Comparison of ENCODE assay signal across 15 mouse cellular contexts in genomic region chr11:115222570-115222969, GRCm38 (mm10). TPM values are rescaled to one million over a fixed set of nuclear protein-coding genes. Genes with fewer than 3 reads are reported as not detected.
DNase-seq lines count a peak whose midpoint lies in the region; ATAC-seq and TF ChIP-seq lines count a peak whose summit lies in the region.
"Had no signal": no experiment of that assay in that cellular context is flagged by ENCODE, and none has a peak within 500 bp of the region (broad histone marks: within the 10 kb centered on the region; RNA-seq: fewer than 3 reads in every experiment).

No protein-coding gene starts in this region.

- H3K36me3 ChIP-seq in heart, embryonic 10.5 days: no peaks in the 10 kb centered on the region
- H3K36me3 ChIP-seq in kidney, adult 2 months (ENCODE audit: control insufficient read depth, insufficient read depth, low read length): no peaks in the 10 kb centered on the region
- no peaks in the 10 kb centered on the region; the same call in 1 of the 2 replicates for H3K36me3 ChIP-seq in embryonic facial prominence, embryonic 10.5 days (replicated peaks)
- no peaks in the 10 kb centered on the region for H3K36me3 ChIP-seq in lung, postnatal 0 days (ENCODE audit: insufficient read depth, low read length)
- H3K36me3 ChIP-seq: embryonic facial prominence, embryonic 13.5 days; kidney, embryonic 15.5 days had no signal

- H3K27ac ChIP-seq in heart, embryonic 10.5 days: peak overlapping the region; percentile 82
- H3K27ac ChIP-seq in kidney, adult 2 months (ENCODE audit: insufficient read depth, low read depth, low read length): no peak overlapping the region
- H3K27ac ChIP-seq in embryonic facial prominence, embryonic 10.5 days (replicated peaks): 0 out of 2 replicates have a peak overlapping the region, but pooled peaks have one; percentile 3
- no peak overlapping the region; the same call in 1 of the 2 replicates for H3K27ac ChIP-seq in lung, postnatal 0 days (ENCODE audit: low read length)
- H3K27ac ChIP-seq: embryonic facial prominence, embryonic 13.5 days; kidney, embryonic 15.5 days; limb, embryonic 15.5 days had no signal

- no peak for TF ChIP-seq CTCF in kidney, adult 2 months (conservative IDR thresholded peaks at IDR 0.05; ENCODE audit: insufficient read depth, insufficient read length, low read depth, low read length)
- peak; percentile 41 for TF ChIP-seq CTCF in lung, postnatal 0 days (IDR thresholded peaks at IDR 0.05)

- peaks cover 92% of the 10 kb centered on the region for H3K4me1 ChIP-seq in heart, embryonic 10.5 days
- peaks cover 4% of the 10 kb centered on the region; the same call in 1 of the 2 replicates for H3K4me1 ChIP-seq in kidney, adult 2 months (ENCODE audit: control insufficient read depth, insufficient read depth, low read length)
- H3K4me1 ChIP-seq in embryonic facial prominence, embryonic 10.5 days: peaks cover 87% of the 10 kb centered on the region
- H3K4me1 ChIP-seq in lung, postnatal 0 days (ENCODE audit: insufficient read depth, low read depth, low read length): peaks cover 33% of the 10 kb centered on the region

- H3K9ac ChIP-seq in lung, postnatal 0 days (replicated peaks; ENCODE audit: low read depth): no peak overlapping the region
- H3K9ac ChIP-seq: embryonic facial prominence, embryonic 13.5 days; kidney, embryonic 15.5 days; limb, embryonic 15.5 days had no signal

- H3K4me2 ChIP-seq in lung, postnatal 0 days (replicated peaks; ENCODE audit: low read depth, low read length): peak overlapping the region; percentile 21; the same call in 1 of the 2 replicates
- H3K4me2 ChIP-seq: embryonic facial prominence, embryonic 13.5 days; kidney, embryonic 15.5 days; limb, embryonic 15.5 days had no signal

- TF ChIP-seq EP300 in lung, postnatal 0 days (IDR thresholded peaks at IDR 0.05): no peak

- H3K4me3 ChIP-seq in heart, embryonic 10.5 days: peak overlapping the region; percentile 24; the same call in 1 of the 2 replicates
- H3K4me3 ChIP-seq in kidney, adult 2 months (ENCODE audit: insufficient read depth, low read depth, low read length): no peak overlapping the region
- no peak overlapping the region for H3K4me3 ChIP-seq in embryonic facial prominence, embryonic 10.5 days
- no peak overlapping the region for H3K4me3 ChIP-seq in lung, postnatal 0 days (ENCODE audit: low read depth, low read length)
- H3K4me3 ChIP-seq: embryonic facial prominence, embryonic 13.5 days; kidney, embryonic 15.5 days; limb, embryonic 15.5 days had no signal

- DNase-seq in heart, embryonic 10.5 days (ENCODE audit: low spot score): peak; percentile 81
- no peak for DNase-seq in heart, adult 11 months
- peak; percentile 17 for DNase-seq in kidney, adult 2 months
- no peak for DNase-seq in kidney, adult 18-20 months
- DNase-seq in embryonic facial prominence, embryonic 10.5 days (ENCODE audit: low spot score): no peak
- peak; percentile 52 for DNase-seq in lung, postnatal 0 days (ENCODE audit: low spot score)
- DNase-seq in embryo, embryonic 11 days: no peak
- DNase-seq in ovary, postnatal 36 days (ENCODE audit: low spot score): no peak
- DNase-seq: B cell, adult 2 months; cerebellum, postnatal 36 days; gastrocnemius, postnatal 25 days; thymus, adult 18-20 months had no signal

- H3K27me3 ChIP-seq in heart, embryonic 10.5 days (ENCODE audit: insufficient read depth, poor library complexity, severe bottlenecking): 0 out of 2 replicates have a peak, but pooled peaks cover 5% of the 10 kb centered on the region
- H3K27me3 ChIP-seq in kidney, adult 2 months (replicated peaks; ENCODE audit: control insufficient read depth, insufficient read depth, low read length): no peaks in the 10 kb centered on the region
- H3K27me3 ChIP-seq in embryonic facial prominence, embryonic 10.5 days (replicated peaks; ENCODE audit: low read depth, poor library complexity, severe bottlenecking): peaks cover 53% of the 10 kb centered on the region
- H3K27me3 ChIP-seq in lung, postnatal 0 days (replicated peaks; ENCODE audit: insufficient read depth, low read length): no peaks in the 10 kb centered on the region
- H3K27me3 ChIP-seq: embryonic facial prominence, embryonic 13.5 days had no signal

- no peaks in the 10 kb centered on the region for H3K9me3 ChIP-seq in heart, embryonic 10.5 days
- H3K9me3 ChIP-seq in embryonic facial prominence, embryonic 10.5 days: no peaks in the 10 kb centered on the region
- H3K9me3 ChIP-seq in lung, postnatal 0 days (ENCODE audit: low read length): no peaks in the 10 kb centered on the region
- H3K9me3 ChIP-seq: embryonic facial prominence, embryonic 13.5 days; kidney, embryonic 15.5 days; limb, embryonic 15.5 days had no signal

- 8% methylated on average over 5 of the region's 5 CpGs for WGBS in heart, embryonic 10.5 days
- 38% methylated on average over 5 of the region's 5 CpGs for WGBS in kidney, adult 2 months
- 24% methylated on average over 5 of the region's 5 CpGs for WGBS in embryonic facial prominence, embryonic 10.5 days
- 13% methylated on average over 5 of the region's 5 CpGs for WGBS in lung, postnatal 0 days

- peak; percentile 23; the same call in 1 of the 2 replicates for ATAC-seq in lung, postnatal 0 days

- no peak for TF ChIP-seq POLR2A in kidney, adult 2 months (IDR thresholded peaks at IDR 0.05; ENCODE audit: low read depth, low read length)

RNA-seq across cellular contexts. Expression of gene Nat9, which starts 34.9 kb away (rescaled TPM):
- 15.8 and 17.0 TPM in 2 replicates for polyA plus RNA-seq in heart, embryonic 10.5 days (2016; fragmentation: Nextera tagmentation; extraction: Ambion mirVana)
- polyA plus RNA-seq in kidney, adult 2 months (2012; rRNA removed): 32.4 and 35.3 TPM in 2 replicates
- polyA plus RNA-seq in embryonic facial prominence, embryonic 10.5 days (2016; fragmentation: Nextera tagmentation; extraction: Ambion mirVana): 18.2 and 18.4 TPM in 2 replicates
- 30.3 and 30.8 TPM in 2 replicates for polyA plus RNA-seq in lung, postnatal 0 days (2015; fragmentation: Nextera tagmentation; extraction: Ambion mirVana)

RNA-seq across cellular contexts. Expression of gene Tmem104, which starts 35.3 kb away (rescaled TPM):
- polyA plus RNA-seq in heart, embryonic 10.5 days (2016; fragmentation: Nextera tagmentation; extraction: Ambion mirVana): 9.6 TPM in 2 replicates
- 13.0 and 14.8 TPM in 2 replicates for polyA plus RNA-seq in kidney, adult 2 months (2012; rRNA removed)
- polyA plus RNA-seq in embryonic facial prominence, embryonic 10.5 days (2016; fragmentation: Nextera tagmentation; extraction: Ambion mirVana): 10.1 and 10.3 TPM in 2 replicates
- polyA plus RNA-seq in lung, postnatal 0 days (2015; fragmentation: Nextera tagmentation; extraction: Ambion mirVana): 9.6 and 10.5 TPM in 2 replicates

RNA-seq across cellular contexts. Expression of gene Grin2c, which starts 44.5 kb away (rescaled TPM):
- polyA plus RNA-seq in heart, embryonic 10.5 days (2016; fragmentation: Nextera tagmentation; extraction: Ambion mirVana): 0.23 and 0.65 TPM in 2 replicates
- 0.34 and 0.42 TPM in 2 replicates for polyA plus RNA-seq in kidney, adult 2 months (2012; rRNA removed)
- polyA plus RNA-seq in embryonic facial prominence, embryonic 10.5 days (2016; fragmentation: Nextera tagmentation; extraction: Ambion mirVana): 0.06 and 0.07 TPM in 2 replicates
- 0.11 TPM in 2 replicates for polyA plus RNA-seq in lung, postnatal 0 days (2015; fragmentation: Nextera tagmentation; extraction: Ambion mirVana)
- polyA plus RNA-seq: embryonic facial prominence, embryonic 13.5 days; kidney, embryonic 15.5 days had no signal

RNA-seq across cellular contexts. Expression of gene Fdxr, which starts 54.3 kb away (rescaled TPM):
- 14.3 and 16.5 TPM in 2 replicates for polyA plus RNA-seq in heart, embryonic 10.5 days (2016; fragmentation: Nextera tagmentation; extraction: Ambion mirVana)
- 18.0 and 21.0 TPM in 2 replicates for polyA plus RNA-seq in kidney, adult 2 months (2012; rRNA removed)
- 17.6 and 18.1 TPM in 2 replicates for polyA plus RNA-seq in embryonic facial prominence, embryonic 10.5 days (2016; fragmentation: Nextera tagmentation; extraction: Ambion mirVana)
- polyA plus RNA-seq in lung, postnatal 0 days (2015; fragmentation: Nextera tagmentation; extraction: Ambion mirVana): 6.9 and 7.9 TPM in 2 replicates

RNA-seq across cellular contexts. Expression of gene Slc9a3r1, which starts 59.4 kb away (rescaled TPM):
- polyA plus RNA-seq in heart, embryonic 10.5 days (2016; fragmentation: Nextera tagmentation; extraction: Ambion mirVana): 29.5 and 74.6 TPM in 2 replicates
- 229 and 239 TPM in 2 replicates for polyA plus RNA-seq in kidney, adult 2 months (2012; rRNA removed)
- polyA plus RNA-seq in embryonic facial prominence, embryonic 10.5 days (2016; fragmentation: Nextera tagmentation; extraction: Ambion mirVana): 39.2 and 42.5 TPM in 2 replicates
- polyA plus RNA-seq in lung, postnatal 0 days (2015; fragmentation: Nextera tagmentation; extraction: Ambion mirVana): 56.9 and 71.2 TPM in 2 replicates

Comparison
In these comparisons a context has a peak if more than half of its experiments do, and no peak if none do; other contexts are left out.
1. DNase-seq: peak in heart, embryonic 10.5 days (single experiment), kidney, adult 2 months (single experiment) and lung, postnatal 0 days (single experiment); none in heart, adult 11 months (single experiment), kidney, adult 18-20 months (single experiment), embryonic facial prominence, embryonic 10.5 days (single experiment), embryo, embryonic 11 days (single experiment) and ovary, postnatal 36 days (single experiment).
2. H3K27ac ChIP-seq: peak in heart, embryonic 10.5 days (single experiment) and embryonic facial prominence, embryonic 10.5 days (single experiment); none in kidney, adult 2 months (single experiment) and lung, postnatal 0 days (single experiment).